Mouse (Mus musculus): Measurements from ENCODE around the gene Cd300e.
"Not testable (repeated sequence)": the region's sequence is repeated elsewhere in the genome, so short reads cannot be mapped to it uniquely, and the experiment has no call there.

Gene Cd300e

DNA sequence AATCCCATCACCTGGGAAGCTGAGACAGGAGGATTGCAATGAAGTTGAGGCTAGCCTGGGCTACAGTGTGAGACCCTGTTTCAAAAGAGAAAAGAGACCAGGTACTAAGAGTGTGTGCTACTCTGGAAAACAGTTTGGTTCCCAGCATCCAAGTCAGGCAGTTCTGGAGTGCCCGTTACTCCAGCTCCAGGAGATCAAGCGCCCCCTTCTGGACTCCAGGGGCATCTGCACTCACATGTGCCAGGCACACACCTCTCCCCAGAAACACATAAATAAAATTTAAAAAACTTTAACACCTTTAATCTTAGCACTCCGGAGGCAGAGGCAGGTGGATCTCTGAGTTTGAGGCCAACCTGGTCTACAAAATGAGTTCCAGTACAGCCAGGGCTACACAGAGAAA, 19.4 kb upstream of the Cd300e start:
- DNase-seq, result no peak

- peak; percentile 52 to 67 for DNase-seq
Observed at GRCm38 (mm10) chr11:115080886-115081285, 18.9 kb upstream of the Cd300e start.

DNA sequence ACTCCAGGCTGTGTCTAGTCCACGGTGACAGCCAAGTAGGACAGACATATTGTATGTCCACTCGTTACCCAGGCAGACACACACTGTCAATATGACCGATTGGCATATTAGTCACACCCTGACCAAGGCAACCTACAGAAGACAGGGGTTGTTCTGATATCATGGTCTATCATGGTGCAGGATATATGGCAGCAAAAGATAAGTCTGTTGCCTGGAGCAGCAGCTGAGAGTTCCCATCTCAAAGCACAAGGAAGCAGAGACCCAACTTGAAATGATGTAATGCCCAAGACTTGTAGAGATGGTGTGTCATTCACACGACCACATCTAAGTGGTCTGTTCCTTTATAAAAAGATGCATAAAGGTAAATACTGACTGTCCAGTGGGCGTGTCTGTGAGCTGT, 16.7 kb upstream of the Cd300e start:
- no peak for DNase-seq

- DNase-seq, result no peak
Observed at GRCm38 (mm10) chr11:115077436-115077835, 15.5 kb upstream of the Cd300e start.

GRCm38 (mm10) chr11:115075859-115076258, 13.9 kb upstream of the Cd300e start:
- DNase-seq, result no peak

GRCm38 (mm10) chr11:115075407-115075806, 13.4 kb upstream of the Cd300e start:
- DNase-seq, result no peak

DNA sequence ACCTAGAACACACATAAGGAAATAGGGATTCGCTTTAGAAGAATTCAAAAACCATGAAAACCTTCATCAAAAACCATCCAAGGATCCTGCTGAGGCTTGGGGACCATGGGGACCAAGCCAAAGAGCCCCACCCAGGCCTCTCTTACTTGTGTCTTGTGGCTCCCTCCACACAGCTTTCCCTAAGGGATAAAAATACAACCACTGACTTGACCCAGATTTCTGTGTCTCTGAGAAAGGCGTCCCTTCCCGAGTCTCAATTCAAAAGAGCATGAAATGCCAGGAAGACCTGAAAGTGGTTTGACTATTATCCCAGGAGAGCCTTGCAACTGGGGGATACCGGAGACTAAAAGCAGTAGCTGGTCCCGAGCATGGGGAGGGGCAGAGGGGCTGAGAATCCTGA, 11.0 kb upstream of the Cd300e start:
- DNase-seq, result no peak

DNA sequence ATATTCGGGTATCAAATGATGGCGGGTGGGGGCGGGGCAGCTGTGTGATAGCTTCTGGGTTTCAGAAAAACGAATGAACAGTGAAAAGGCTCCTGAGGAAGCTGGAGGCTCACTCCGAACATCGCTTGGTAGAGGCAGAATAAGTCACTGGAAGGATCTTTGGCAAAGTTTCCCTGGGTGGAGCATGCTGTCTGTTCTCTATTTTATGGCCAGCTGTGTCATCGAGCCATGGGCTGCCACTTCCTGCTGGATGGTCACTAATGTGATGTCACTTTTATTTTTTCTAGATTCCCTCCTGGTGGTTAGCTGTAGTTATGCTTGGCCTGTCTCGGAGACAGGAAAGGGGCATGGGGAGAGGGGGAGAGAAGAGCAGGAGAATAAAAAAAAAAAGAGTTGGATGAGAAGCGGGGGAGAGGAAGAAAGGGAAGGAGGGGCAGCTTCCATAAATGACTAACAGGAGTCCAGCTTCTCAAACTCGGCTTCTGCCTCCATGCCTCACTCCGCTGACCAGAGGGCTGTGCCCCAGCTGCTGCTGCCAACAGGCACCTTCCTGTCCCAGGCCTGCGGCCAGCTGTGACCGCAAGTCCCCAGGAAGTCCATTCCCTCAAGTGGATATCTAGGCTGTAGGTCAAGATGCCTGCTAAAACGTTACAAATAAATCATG, 9.8 kb upstream of the Cd300e start:
- DNase-seq, result peak; percentile 67 to 78

GRCm38 (mm10) chr11:115071015-115071551, 9.1 kb upstream of the Cd300e start:
- DNase-seq, result peak in 1 of 2 experiments; percentile 10

DNA sequence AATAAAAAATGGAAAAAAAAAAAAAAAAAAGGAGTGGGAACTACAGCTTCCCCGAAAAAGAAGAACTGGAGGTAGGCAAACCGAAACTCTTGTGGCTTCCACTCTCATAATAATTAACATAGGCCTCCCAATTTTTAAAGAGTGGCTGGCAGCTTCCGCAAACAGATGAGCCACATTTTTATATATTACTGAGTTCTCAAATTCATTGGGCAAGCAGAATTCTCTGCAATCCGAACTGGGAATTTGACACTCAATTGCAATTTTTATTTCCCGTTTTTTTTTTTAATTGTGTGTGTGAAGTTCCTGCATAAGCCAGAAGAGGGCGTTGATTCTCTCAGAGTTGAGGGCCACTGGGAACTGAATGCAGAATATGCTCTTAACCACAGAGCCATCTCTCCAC, 4.8 kb upstream of the Cd300e start:
- DNase-seq, result no peak

DNA sequence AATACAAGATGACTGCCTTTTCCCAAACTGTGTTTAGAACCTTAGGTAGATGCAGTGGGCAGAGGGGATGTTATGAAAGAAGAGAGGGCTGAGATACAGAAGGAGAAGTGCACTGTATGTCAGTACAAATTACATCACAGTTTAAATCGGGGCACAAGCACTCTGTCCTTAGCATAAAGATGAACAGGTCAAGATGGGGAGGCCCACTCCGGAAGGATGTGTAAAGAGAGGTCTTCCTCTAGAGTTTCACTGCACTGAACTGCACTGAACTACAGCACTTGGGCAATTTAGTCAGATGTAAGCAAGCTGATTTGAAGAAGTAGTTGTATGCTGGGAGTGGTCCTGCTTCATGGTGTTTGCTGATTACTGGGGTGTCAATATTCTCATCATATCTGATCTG, 2.2 kb downstream of the Cd300e start:
- DNase-seq, result no peak

GRCm38 (mm10) chr11:115058701-115059100, 3.3 kb downstream of the Cd300e start:
- no peak for DNase-seq

GRCm38 (mm10) chr11:115054537-115054936, 7.4 kb downstream of the Cd300e start:
- DNase-seq, result no peak

DNA sequence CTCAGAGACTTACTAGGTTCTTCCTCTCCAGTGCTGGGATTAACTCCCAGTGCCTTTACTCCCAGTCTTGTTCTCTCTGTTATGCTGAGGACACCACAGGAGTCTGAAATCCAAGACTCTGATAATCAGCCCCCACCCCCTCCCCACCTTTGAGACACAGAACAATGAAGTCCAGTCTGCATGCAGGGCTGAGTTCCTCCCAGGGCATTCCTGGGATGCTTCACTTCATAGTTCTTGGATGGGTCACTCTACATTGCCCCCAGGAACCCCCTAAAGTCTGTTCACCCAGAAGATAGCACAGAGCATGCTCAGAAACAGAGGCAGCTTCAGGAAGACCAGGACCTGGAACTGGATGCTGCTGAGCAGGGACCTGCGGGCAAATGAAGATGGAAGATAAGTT, 9.0 kb downstream of the Cd300e start:
- DNase-seq, result no peak

- peak; percentile 81 to 84 for DNase-seq
Observed at GRCm38 (mm10) chr11:115052206-115052605, 9.8 kb downstream of the Cd300e start.

DNA sequence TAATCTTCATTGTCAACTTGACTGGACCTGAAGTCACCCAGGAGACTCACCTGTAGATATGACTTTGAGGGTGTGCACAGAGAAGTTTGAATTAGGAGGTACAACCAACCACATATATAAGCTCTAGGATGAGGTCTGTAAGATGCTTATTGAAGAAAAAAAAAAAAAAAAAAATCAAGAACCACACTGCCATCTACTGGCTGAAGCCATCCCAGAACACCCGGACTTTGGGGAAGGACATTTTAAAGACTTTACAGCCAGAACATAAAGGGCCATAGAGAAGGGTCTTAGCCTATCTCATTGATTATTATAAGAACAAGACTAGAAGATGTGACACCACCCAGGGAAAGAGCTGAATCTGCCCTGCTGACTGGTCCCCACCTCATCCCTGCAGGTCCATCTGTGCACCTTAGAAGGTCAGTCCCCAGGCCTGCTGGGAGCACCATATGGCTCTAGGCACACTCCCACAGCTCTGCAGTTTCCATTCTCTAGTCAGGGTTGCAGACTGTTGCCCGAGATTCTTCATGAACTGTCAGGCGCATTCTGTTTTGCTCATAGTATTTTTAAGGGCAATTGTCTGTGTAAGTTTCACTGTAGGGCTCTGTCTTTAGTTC, 12.6 kb downstream of the Cd300e start:
- DNase-seq, result peak in 1 of 2 experiments; percentile 8

DNA sequence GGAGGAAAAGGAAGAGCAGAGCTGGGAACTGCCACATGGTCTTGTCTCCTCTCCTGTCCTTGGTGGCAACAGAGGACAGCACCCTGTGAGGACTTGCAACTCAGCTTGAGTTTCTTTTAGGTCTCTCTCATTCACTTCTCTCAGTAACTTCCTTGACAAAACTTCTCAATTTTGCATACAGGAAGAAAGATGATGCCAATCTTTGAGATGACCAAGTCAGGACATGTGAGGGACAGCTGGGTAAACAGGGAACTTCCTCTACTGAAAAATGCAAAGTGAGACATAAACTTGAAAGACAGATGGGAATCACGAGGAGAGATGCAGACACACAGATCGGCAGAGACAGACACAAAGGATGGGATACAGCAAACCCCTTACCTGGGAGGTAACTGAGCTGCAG, 13.7 kb downstream of the Cd300e start, which contains the start of gene Cd300ld3:
Gene Cd300ld3, minus strand, starts transcription at position 151 of the 400 bp plus-strand sequence.
- DNase-seq, result no peak

- not testable (repeated sequence) for DNase-seq
Observed at GRCm38 (mm10) chr11:115037669-115038068, 24.3 kb downstream of the Cd300e start, which contains the start of gene Cd300ld5. Cd300ld5 (minus strand) TSS chr11:115037769.

DNA sequence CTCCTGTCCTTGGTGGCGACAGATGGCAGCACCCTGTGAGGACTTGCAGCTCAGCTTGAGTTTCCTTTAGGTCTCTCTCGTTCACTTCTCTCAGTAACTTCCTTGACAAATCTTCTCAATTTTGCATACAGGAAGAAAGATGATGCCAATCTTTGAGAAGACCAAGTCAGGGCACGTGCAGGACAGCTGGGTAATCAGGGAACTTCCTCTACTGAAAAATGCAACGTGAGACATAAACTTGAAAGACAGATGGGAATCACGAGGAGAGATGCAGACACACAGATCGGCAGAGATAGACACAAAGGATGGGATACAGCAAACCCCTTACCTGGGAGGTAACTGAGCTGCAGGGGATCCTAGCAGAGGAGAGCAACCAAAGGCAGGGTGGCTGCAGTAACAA, 35.1 kb downstream of the Cd300e start, which contains the start of gene Cd300ld4:
Gene Cd300ld4, minus strand, starts transcription at position 101 of the 400 bp plus-strand sequence.
- DNase-seq, result not testable (repeated sequence)

DNA sequence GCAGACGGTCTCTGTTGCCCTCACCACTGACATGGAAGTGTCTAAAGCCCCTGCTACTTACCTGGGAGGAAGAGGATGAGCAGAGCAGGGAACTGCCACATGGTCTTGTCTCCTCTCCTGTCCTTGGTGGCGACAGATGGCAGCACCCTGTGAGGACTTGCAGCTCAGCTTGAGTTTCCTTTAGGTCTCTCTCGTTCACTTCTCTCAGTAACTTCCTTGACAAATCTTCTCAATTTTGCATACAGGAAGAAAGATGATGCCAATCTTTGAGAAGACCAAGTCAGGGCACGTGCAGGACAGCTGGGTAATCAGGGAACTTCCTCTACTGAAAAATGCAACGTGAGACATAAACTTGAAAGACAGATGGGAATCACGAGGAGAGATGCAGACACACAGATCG, 45.9 kb downstream of the Cd300e start, which contains the start of gene Cd300ld2:
Gene Cd300ld2, minus strand, starts transcription at position 101 of the 400 bp plus-strand sequence.
- DNase-seq, result not testable (repeated sequence)

DNA sequence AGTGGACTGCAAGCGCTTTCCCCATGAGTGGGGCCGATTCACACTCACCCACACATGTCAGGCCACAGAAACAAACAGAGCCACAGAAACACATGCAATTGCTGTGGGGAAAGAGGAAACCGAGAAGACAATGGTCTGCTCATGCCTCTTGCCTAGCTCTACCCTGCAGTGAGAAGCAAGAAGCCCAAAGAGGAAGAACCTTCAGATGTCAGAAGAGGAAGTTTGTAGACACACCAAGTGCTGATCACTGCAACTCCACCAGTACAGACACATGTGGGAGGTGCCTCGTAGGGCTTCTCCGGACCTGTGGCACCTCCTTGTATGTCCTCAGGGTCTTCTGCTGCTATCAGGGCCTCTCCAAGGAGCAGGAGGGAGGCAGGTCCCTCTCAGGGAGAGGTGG, 57.9 kb downstream of the Cd300e start:
- no peak for DNase-seq
